Mouse (Mus musculus) kidney, adult 8-10 months (tissue): ENCODE measurements at regions not wholly inside any gene's neighbourhood (a gene's known extent, or its start where the extent isn't known, plus 50 kb on each side); places are given as distances from the start of the nearest gene placed in this dataset.
A peak's percentile ranks its signal among the peaks of the same experiment; 100 is the strongest.
"Not testable (repeated sequence)": the region's sequence is repeated elsewhere in the genome, so short reads cannot be mapped to it uniquely, and the experiment has no call there.

Experiments used
- DNase-seq, 2 experiments: peaks; one replicate each; pipeline ENCODE4 v3.0.0; 2022

GRCm38 (mm10) chr8:7323067-7323675, 1337.9 kb downstream of the Efnb2 start:
- DNase-seq, result no peak

- DNase-seq, result no peak
Measured at GRCm38 (mm10) chr8:7322376-7323066, 1338.5 kb downstream of the Efnb2 start.

GRCm38 (mm10) chr8:7316806-7317355, 1344.2 kb downstream of the Efnb2 start:
- no peak for DNase-seq

GRCm38 (mm10) chr8:7309239-7309638, 1351.8 kb downstream of the Efnb2 start:
- no peak for DNase-seq

GRCm38 (mm10) chr8:7289361-7289760, 1371.7 kb downstream of the Efnb2 start:
- DNase-seq, result no peak

GRCm38 (mm10) chr8:7286581-7286980, 1374.5 kb downstream of the Efnb2 start:
- no peak for DNase-seq

GRCm38 (mm10) chr8:7267406-7267805, 1393.6 kb downstream of the Efnb2 start:
- DNase-seq, result no peak

- not testable (repeated sequence) for DNase-seq
Measured at GRCm38 (mm10) chr8:7254336-7254735, 1406.7 kb downstream of the Efnb2 start.

- DNase-seq, result no peak
Measured at GRCm38 (mm10) chr8:7240321-7240720, 1420.7 kb downstream of the Efnb2 start.

- DNase-seq, result no peak
Measured at GRCm38 (mm10) chr8:7234006-7234405, 1427.0 kb downstream of the Efnb2 start.

GRCm38 (mm10) chr8:7219300-7219699, 1441.7 kb downstream of the Efnb2 start:
- DNase-seq, result no peak

GRCm38 (mm10) chr8:7207178-7207577, 1453.9 kb downstream of the Efnb2 start:
- DNase-seq, result no peak

GRCm38 (mm10) chr8:7206596-7206995, 1454.4 kb downstream of the Efnb2 start:
- DNase-seq, result no peak

GRCm38 (mm10) chr8:7205086-7205485, 1456.0 kb downstream of the Efnb2 start:
- DNase-seq, result no peak

- DNase-seq, result no peak
Measured at GRCm38 (mm10) chr8:7190726-7191125, 1470.3 kb downstream of the Efnb2 start.

GRCm38 (mm10) chr8:7163361-7163760, 1497.7 kb downstream of the Efnb2 start:
- DNase-seq, result no peak

- DNase-seq, result no peak
Measured at GRCm38 (mm10) chr8:7131746-7132145, 1529.3 kb downstream of the Efnb2 start.

- no peak for DNase-seq
Measured at GRCm38 (mm10) chr8:7108849-7109248, 1552.2 kb downstream of the Efnb2 start.

- DNase-seq, result no peak
Measured at GRCm38 (mm10) chr8:7097577-7097976, 1563.5 kb downstream of the Efnb2 start.

GRCm38 (mm10) chr8:7092831-7093230, 1568.2 kb downstream of the Efnb2 start:
- no peak for DNase-seq

- DNase-seq, result no peak
Measured at GRCm38 (mm10) chr8:7088123-7088522, 1572.9 kb downstream of the Efnb2 start.

GRCm38 (mm10) chr8:7060255-7060656, 1600.8 kb downstream of the Efnb2 start:
- DNase-seq, result peak; percentile 48 to 76

GRCm38 (mm10) chr8:7026247-7026844, 1634.7 kb downstream of the Efnb2 start:
- DNase-seq, result no peak

- no peak for DNase-seq
Measured at GRCm38 (mm10) chr8:7024336-7024735, 1636.7 kb downstream of the Efnb2 start.
